Mouse (Mus musculus): ENCODE data around the gene Pak4.
"Not testable (repeated sequence)": the region's sequence is repeated elsewhere in the genome, so short reads cannot be mapped to it uniquely, and the experiment has no call there.

Gene Pak4

DNA sequence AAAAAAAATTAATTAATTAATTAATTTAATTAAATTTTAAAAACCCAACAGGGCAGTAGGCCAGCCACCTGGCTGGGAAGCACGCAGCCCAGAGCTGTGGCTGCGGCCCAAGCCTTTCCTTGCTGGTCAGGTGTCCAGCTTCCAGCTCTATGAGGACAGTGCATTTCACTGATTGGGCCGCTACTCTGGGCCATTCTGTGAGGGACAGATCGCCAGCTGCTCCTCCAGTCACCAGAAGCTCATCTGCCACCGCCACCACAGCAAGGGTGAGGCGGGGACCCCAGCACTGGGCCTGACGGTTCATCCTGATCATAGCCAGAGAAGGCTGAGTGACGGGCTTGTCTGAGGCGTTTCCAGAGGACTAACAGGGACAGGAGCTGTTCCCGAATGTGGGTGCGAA lies 36.0 kb downstream of the Pak4 start:
- no peak for DNase-seq (ENCODE audit: low read depth, low spot score)

DNA sequence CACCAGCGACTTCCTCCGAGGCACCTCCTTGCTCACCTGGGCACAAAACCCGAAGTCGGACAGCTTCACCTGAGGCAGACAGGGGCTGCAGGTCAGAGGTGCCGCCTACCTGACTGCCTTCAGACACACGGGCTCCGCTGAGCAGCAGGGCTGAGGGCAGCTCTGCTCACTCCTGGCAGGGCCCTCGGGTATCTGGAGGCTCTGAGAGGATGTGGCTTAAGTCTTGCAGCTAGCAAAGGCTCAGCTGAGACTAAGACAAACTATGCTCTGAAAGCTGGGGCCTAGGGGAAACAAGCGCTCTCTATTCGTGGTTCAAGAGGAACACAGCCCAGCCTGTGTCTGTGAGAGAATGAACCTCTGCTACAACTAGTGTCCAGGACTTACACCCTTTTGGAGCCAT lies 37.1 kb downstream of the Pak4 start:
- DNase-seq (ENCODE audit: low read depth, low spot score) = no peak

DNA sequence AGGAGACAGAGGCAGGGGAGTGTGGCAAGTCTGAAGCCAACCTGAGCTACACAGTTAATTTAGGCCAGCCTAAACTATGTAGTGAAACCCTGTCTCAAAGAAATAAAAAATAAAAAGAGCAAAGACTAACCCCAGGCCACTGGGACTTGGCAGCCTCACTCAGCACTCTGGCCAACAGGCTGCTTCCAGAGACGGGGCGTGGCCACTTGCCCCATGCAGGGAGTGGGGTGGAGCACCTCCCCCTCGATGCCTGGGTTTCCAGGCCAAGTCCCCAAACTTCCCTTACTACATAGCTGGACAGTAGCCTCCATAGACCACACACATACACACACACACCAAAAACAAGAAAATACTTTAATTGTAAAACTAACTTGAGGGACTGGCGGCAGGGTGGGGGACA lies 39.5 kb downstream of the Pak4 start:
- no peak for DNase-seq (ENCODE audit: low read depth, low spot score)

DNA sequence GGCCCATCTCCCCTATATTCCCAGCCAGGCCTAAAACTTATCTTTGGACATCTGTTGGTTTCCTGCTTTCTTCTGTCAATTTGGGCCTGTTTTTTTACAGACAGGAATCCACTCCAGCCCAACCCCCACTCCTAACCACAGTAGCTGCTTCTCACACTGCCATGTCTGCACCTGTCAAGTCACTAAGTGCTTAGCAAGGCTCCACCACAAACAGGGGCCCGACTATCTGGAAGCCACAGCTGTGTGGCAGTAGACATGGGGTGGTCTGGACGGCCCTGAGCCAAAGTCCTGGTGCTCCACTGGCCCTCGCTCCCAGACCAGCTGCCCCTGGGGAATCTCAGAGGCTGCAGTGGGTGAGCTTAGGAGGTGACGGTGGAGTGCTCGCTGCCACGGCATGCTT lies 40.3 kb downstream of the Pak4 start:
- DNase-seq (ENCODE audit: low read depth, low spot score) = no peak

DNA sequence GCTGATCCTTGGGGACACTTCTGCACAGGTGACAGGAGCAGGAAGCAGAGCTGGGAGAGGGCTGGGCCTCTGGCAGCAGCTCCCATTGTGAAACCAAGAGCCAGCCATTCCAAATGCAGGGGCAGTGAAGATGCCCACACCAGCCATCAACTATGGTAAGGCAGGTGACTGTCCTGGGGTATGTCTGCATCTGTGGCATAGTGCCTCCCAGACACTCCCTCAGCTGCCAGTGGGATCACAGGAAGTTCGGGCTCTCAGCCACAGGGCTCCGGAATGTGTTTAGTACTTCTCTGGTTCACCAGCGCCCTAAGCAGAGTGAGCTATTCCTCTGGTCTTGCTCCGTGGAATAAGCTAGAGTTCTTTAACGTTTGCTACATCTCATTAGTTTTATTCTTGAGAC lies 40.9 kb downstream of the Pak4 start:
- DNase-seq (ENCODE audit: low read depth, low spot score) = no peak

DNA sequence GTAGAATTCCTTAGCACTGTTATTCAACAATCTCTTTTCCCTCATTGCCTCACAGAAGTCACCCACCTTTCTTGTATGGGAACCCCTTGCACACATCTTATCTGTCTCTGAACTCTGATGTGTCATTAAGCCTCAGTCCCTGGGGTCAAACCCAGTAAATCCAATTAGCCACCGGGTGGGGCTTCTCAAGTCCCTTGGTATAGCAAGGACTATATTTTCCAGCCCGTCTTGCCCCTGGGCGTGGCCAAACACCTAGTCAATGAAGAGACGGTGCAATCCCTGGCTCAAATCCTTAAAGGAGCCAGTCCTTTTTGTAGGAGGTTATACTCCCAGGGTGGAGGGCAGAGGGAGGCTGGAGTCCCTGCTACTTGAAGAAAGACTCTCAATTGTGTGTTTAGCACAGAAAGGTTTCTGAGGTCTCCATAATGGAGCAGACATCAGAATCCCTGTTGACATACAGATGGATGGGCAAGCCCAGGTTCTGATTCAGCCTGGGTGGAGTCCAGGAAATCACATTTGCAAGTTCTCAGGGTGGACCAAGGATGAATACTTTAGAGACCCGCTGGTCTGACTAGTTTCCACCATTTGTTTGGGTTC lies 41.9 kb downstream of the Pak4 start:
- no peak for DNase-seq (ENCODE audit: low read depth, low spot score)

DNA sequence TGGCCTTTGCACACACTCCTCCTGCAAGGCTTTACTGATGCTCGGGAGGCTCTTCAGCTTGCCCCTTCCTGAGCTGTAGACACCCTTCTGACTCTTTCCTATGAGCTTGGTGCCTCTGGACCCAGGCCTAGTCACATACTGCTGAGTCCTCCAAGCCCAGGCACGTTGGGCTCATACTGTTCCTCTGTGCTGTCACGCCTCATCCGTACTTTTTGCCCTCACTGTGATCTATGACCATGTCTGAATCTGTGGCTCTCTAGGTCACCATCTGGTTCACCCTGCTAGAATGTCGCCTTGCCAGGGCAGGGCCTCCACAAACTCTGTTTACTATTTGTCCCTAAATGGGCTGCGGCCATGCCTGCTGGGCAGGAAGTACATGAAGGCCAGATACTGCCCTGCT lies 44.9 kb downstream of the Pak4 start:
- no peak for DNase-seq (ENCODE audit: low read depth, low spot score)

DNA sequence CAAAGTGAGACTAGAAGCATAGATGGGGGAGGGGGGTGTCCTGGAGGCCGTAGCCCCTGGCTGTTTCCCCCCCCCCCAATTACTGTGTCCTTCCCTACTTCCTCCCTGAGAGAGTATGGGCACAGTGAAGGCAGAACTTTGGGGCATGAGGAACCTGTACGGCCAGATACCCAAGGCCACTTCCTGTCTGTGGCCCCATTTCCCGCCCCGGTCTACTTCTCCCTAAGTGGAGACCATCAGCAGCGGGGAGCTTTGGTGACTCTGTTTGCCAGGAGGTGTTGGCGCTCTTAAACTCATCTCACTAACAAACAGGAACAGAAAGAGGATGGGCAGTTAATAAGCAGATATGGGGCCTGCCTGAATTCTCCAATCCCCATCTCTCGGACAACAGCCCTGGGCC lies 50.4 kb downstream of the Pak4 start:
- DNase-seq (ENCODE audit: low read depth, low spot score) = no peak

DNA sequence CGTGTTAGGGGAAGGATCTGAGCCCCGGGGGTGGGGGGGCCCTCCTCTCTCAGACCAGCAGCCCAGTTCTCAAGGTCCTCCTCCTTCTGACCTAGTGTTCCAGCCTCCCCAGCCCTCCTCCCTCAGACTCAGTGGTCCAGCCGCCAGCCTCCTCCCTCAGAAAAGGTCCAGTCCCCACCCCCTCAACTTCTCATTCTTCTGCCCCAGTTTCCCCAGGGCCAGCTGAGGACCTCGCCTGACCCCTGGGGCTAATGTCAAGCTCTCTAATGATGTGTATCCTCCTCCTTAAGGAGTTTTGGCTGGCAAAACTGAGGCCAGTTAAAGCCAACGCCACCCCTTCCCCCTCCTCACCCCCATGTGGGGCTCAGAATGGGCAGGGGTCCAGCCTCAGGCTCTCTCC lies 50.8 kb downstream of the Pak4 start, which contains the start of gene Nccrp1:
Nccrp1 (minus strand) TSS at position 101 of the 400 bp plus-strand sequence.
- DNase-seq (ENCODE audit: low read depth, low spot score) = no peak

DNA sequence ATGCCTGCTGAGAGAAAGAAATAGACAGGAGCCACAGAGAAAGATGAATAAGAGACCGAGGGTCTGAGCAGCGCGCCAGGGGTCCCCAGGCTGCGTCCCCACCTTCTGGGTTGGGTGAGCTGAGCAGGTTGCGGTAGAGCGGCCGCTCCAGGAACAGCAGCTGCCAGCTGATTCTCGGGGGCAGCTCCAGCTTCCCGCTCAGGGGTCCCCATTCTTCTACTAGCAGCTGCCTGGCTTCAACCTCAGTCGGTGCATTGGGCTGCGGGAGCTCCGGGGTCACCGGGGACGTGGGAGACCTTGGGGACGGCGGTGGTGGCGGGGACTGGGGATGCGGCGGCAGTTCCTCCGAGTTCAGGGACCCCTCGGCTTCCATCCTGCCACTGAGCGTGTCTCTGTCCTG lies 51.3 kb downstream of the Pak4 start:
- no peak for DNase-seq (ENCODE audit: low read depth, low spot score)

DNA sequence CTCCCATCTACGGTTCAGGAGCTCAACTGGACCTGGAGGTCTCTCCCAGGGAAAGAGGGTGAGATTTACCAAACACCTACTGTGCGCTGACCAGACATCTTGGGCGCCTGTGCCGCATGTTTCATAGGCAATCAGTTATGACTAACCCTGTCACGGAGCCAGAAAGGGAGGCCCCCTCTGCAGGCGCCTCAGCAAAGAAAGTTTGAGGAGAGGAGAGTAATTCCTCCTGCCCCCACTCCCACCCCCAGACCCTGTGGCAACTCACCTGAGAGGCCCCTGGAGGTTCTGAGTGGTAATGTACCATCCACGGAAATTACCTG lies 52.1 kb downstream of the Pak4 start:
- DNase-seq (ENCODE audit: low read depth, low spot score) = no peak

DNA sequence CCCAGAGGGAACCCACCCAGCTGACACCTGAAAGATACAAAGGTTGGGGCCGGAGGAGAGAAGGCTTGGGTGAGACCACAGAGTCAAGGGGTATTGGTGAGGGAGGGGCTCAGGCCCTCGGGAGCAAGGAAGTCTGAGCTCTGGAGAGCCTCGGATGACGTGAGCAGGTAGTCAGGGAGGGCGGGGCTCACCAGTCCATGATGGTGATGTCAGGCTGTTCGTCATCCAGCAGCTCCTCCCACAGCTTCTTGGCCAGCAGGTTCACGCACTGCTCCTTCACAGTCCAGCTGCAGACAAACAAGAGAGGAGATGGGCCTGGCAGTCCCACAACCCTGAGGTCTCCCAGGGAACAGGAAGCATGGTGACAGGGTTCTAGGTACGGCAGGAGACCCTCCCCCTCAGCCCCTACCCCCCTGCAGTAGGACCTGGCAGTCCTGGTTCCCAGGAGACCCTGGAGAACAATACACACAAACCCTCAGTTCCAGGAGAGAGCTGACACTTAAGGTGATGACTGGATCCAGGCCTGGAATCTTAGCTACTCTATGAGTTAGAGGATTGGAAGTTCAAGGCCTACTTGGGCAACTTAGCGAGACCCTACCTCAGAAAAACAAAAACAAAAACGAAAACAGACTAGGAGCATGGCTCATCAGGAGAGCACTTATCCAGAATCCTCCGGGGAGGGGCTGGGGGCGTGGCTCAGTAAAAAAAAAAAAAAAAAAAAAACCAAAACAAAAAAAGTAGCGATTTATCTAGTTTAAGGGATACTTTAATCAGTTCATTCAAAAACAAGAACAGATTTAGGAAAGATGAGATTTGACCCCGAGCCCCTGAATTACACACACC lies 52.7 kb downstream of the Pak4 start:
- no peak for DNase-seq (ENCODE audit: low read depth, low spot score)

DNA sequence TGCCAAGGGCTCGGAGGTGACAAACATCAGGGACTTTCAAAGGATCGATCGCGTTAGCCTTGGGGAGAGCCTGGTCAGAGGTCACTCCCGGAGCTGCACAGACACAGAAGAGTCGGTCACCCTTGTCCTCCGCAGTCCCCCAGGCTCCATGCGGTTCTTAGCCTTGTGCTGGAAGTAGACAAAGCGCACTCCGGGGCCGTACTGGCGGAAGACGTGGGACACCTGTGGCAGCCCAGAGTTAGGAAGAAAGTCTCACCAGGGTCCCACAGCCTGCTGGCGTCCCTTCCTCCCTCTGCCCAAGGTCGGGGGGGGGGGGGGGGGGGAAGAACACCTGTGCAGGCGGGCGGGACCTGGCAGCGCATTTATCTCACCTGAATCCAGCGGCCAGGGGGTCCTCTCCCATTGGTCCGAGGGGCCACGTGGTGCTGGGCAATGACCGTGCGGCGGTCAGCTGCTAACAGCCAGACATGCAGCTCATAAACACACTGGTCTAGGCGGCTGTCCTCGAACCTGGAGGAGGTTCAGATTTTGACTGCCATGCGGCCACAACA lies 53.9 kb downstream of the Pak4 start:
- DNase-seq (ENCODE audit: low read depth, low spot score) = no peak

DNA sequence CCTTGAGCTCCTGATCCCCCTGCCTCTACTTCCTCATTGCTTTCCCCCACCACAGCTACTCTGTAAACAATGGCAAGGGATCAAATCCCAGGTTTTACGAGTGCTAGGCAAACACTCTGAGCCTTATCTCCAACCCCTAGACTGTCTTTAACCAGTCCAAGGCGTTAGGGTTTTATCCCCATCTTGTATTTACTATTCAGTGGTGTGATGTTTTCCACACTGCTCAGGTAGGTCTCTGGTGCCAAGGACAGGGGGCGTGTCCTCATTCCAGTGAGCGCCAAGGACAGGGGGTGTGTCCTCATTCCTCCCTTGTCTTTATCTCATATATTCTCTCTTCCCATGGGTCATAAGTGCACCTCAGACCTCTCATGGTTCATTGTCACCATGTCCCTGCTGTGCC lies 57.5 kb downstream of the Pak4 start, which contains the start of gene Sycn:
Sycn (plus strand) TSS at position 360 of the 400 bp plus-strand sequence.
- no peak for DNase-seq (ENCODE audit: low read depth, low spot score)

DNA sequence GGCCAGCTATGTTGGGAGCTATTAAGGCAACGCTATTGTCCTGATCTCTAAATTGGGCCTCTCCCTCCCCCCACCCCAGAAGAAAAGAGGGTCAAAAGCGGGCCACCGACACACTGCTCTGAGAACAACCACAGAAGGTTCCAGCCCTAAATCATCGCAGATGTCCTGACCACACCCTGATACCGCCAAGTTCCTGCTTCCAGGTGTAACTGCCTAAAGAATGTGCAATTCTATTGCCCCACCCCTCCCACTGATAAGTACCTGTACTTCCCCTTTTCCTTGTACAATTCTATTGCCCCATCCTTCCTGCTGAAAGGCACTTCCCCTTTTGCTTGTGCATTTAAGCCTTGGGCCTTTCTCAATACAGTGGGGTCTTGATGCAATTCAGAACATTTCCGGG lies 59.1 kb downstream of the Pak4 start:
- not testable (repeated sequence) for DNase-seq (ENCODE audit: low read depth, low spot score)

DNA sequence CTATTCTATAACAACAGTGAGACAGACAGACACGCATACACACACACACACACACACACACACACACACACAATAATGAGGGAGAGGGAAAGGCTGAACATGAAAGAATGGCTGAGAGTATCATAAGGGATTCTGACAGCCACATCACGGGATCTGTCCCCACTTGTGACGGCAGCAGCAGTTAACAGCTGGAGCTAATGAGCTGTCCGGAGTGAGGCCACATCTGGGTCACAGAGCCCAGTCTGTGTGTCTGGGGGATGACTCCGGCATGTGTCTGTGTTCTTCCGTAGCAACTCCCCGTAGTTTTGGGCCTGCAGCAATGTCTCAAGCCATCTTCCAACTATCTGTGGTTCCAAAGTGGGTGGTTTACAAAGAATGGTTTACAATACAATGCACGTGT lies 66.0 kb downstream of the Pak4 start:
- DNase-seq (ENCODE audit: low read depth, low spot score) = no peak

DNA sequence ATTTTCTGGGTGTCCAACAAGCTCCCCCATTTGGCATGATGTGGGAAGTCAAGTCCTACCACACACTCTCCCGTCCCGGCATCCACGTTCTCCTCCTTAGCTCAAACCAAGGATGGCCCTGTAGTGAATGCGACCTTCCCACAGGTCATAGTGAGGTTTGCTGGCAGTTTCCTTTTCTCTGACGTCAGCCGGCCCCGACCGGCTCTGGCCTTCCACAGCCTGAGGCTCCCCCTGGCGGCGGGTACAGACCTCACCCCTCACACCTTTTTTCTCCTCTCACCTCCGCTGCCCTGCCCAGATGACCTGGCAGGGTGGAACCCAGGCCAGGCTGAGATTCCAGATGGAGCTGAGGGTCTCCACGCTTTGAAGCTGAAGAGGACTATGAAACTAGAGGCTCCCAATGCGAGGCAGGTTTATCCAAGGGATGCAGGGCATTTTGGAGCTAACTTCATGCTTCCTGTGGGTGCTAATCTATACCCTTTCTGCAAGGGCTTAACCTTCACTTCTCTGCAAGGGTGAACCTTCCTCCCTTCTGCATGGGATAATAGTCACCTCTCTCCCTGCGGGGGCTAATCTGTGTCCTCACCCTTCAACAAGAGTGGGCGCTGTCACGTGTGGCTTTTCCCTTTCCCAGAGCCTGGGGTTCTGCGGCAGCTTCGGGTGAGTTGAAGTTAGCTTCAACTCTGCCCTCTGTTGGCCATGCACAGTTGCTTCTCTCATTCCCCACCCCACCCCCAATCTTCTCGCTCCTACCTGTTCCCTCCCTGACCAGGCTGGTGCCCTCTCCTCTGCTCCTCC lies 69.9 kb downstream of the Pak4 start:
- DNase-seq (ENCODE audit: low read depth, low spot score) = peak; percentile 46

DNA sequence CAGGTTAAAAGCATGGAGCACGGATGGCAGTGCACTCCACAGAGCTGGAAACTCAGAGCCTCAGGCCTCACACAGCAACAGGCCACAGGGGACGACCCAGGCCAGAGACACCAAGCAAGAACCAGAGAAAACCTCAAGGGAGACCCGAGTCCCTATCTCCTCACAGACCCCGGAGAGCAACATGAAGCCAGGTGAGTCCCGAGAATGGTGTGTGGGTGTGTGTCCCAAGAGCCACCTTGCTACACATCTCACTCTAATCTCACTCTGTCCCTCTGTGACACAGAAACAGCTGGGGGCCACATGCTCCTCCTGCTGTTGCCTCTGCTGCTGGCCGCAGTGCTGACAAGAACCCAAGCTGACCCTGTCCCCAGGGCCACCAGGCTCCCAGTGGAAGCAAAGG lies 75.4 kb downstream of the Pak4 start, which contains the start of gene Ifnl3:
Ifnl3 (plus strand) TSS at position 301 of the 400 bp plus-strand sequence.
- not testable (repeated sequence) for DNase-seq (ENCODE audit: low read depth, low spot score)

DNA sequence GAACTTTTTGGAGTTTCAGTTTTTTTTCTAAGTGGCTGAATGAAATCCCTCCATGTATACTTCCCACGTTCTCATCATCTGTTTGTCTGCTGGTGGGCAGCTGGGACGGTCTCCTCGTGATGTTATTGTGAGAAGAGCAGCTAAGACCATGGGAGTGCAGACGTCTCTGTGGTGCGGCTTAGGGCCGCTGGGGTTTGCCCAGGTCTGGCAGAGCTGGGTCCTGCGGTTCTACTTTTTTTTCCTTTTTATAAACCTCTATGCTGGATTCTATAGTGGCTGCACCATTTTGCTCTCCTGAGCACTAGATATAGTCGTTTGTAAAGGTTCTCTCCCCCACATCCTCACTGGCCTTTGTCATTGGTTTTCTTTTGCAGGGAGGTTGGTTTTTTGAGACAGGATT lies 86.5 kb downstream of the Pak4 start:
- DNase-seq (ENCODE audit: low read depth, low spot score) = no peak

DNA sequence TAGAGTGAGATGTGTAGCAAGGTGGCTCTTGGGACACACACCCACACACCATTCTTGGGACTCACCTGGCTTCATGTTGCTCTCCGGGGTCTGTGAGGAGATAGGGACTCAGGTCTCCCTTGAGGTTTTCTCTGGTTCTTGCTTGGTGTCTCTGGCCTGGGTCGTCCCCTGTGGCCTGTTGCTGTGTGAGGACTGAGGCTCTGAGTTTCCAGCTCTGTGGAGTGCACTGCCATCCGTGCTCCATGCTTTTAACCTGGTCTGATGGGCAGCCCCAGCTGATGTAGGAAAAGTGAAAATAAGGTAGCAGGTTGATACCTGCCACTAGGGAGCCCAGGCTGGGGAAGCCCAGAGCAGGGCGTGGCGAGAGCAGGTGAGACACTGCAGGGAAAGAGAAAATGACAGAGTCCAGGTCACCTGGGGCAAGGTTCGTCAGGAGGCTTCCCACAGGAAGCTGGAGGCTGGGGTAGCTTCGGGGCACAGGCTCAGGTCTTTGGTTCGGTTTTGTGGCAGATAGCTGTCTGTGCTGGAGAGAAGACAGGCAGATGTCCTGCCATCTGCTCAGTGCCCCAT lies 87.5 kb downstream of the Pak4 start, which contains the start of gene Ifnl2:
Ifnl2 (minus strand) TSS at position 51 of the 570 bp plus-strand sequence.
- not testable (repeated sequence) for DNase-seq (ENCODE audit: low read depth, low spot score)

DNA sequence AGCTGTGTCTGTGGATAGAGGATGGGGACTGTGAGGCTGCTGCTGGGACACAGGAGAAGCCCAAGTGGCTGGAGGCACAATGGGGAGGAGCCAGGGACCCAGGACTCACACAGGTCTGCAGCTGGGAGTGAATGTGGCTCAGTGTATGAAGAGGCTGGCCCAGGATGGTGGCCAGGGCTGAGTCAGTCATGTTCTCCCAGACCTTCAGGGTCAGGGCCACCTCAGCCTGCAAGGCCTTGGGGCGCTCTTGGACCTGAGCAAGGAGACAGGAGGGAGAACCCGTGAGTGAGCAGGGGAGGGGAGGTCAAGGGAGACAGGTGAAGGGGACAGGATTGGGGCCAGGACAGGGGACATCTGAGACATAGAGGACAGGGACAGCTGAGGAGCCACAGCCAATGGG lies 88.9 kb downstream of the Pak4 start:
- not testable (repeated sequence) for DNase-seq (ENCODE audit: low read depth, low spot score)
